Mouse (Mus musculus) CH12.LX (cell line): ENCODE measurements around the gene Ccdc36. TPM values are rescaled to one million over a fixed set of nuclear protein-coding genes. Genes with fewer than 3 reads are reported as not detected.

Experiments used
- DNase-seq: peaks from one replicate; pipeline ENCODE4 v3.0.0-alpha.2; 2013; ENCODE audit errors: extremely low read depth
- H3K27ac ChIP-seq: 2 replicates; pipeline ENCODE4 v1.5.1; 2012; ENCODE audit warnings: low read depth, mild to moderate bottlenecking, control low read depth, moderate library complexity; ENCODE audit not compliant: insufficient read depth
- H3K27me3 ChIP-seq: replicated peaks from 2 replicates; pipeline ENCODE3; 2012; ENCODE audit warnings: inconsistent platforms
- H3K36me3 ChIP-seq, 2 experiments: replicated peaks in 1 of 2; 2 replicates each; pipeline versions ENCODE3 to v1.6.1; 2012; ENCODE audit warnings: inconsistent platforms in 1 of 2, low read length in 1 of 2, mild to moderate bottlenecking in 1 of 2, mixed read lengths in 1 of 2, moderate library complexity in 1 of 2; ENCODE audit not compliant: control insufficient read depth in 1 of 2, insufficient read depth in 1 of 2
- H3K4me1 ChIP-seq, 2 experiments: 2 replicates each; pipeline ENCODE4 v1.6.1; 2012; ENCODE audit warnings: inconsistent platforms in 1 of 2, moderate library complexity in 1 of 2; ENCODE audit not compliant: insufficient read depth in 2 of 2, control insufficient read depth in 1 of 2
- H3K4me2 ChIP-seq: 2 replicates; pipeline ENCODE4 v1.6.1; 2012; ENCODE audit warnings: low read depth, mild to moderate bottlenecking, control low read depth; ENCODE audit not compliant: poor library complexity, insufficient read depth, severe bottlenecking
- H3K4me3 ChIP-seq, 3 experiments: fragments of 150-350 bp in 1 of 3; sonication (generic) in 1 of 3; replicated peaks in 1 of 3; 2 replicates each; pipeline versions ENCODE3 to v1.5.1; 2011 to 2012; ENCODE audit warnings: low read depth in 2 of 3, low read length in 2 of 3, mild to moderate bottlenecking in 2 of 3, moderate library complexity in 2 of 3, control low read depth in 1 of 3, improper control_type of control experiment in 1 of 3, inconsistent platforms in 1 of 3, mixed read lengths in 1 of 3; ENCODE audit not compliant: poor library complexity in 1 of 3
- H3K79me2 ChIP-seq: replicated peaks from 2 replicates; pipeline ENCODE4 v1.6.1; 2012; ENCODE audit warnings: mild to moderate bottlenecking, moderate library complexity; ENCODE audit not compliant: control insufficient read depth, poor library complexity, insufficient read depth, severe bottlenecking; ENCODE audit errors: extremely low read depth
- H3K9ac ChIP-seq: 2 replicates; pipeline ENCODE4 v1.6.1; 2012; ENCODE audit warnings: low read depth, mild to moderate bottlenecking, control low read depth, moderate library complexity; ENCODE audit not compliant: insufficient read depth
- H3K9me3 ChIP-seq: replicated peaks from 2 replicates; pipeline ENCODE3; 2012; ENCODE audit warnings: low read length, inconsistent platforms, mixed read lengths
- E2F4 ChIP-seq: IDR thresholded peaks from 2 replicates; pipeline ENCODE4 v1.6.1; 2011; ENCODE audit warnings: low read depth, low read length, improper control_type of control experiment; ENCODE audit not compliant: insufficient replicate concordance
- ELF1 ChIP-seq: IDR thresholded peaks from 2 replicates; pipeline ENCODE4 v1.6.1; 2014; ENCODE audit warnings: low read depth, mild to moderate bottlenecking, inconsistent platforms, low read length, improper control_type of control experiment
- EP300 ChIP-seq: IDR thresholded peaks from 2 replicates; pipeline ENCODE4 v1.6.1; 2011; ENCODE audit warnings: low read length, improper control_type of control experiment
- ETS1 ChIP-seq: conservative IDR thresholded peaks from 2 replicates; pipeline ENCODE4 v1.6.1; 2012; ENCODE audit warnings: low read depth, mild to moderate bottlenecking, inconsistent platforms, low read length, improper control_type of control experiment, moderate library complexity
- GABPA ChIP-seq: IDR thresholded peaks from 2 replicates; pipeline ENCODE4 v1.6.1; 2012; ENCODE audit warnings: low read depth, low read length, improper control_type of control experiment, inconsistent platforms; ENCODE audit not compliant: insufficient replicate concordance
- JUND ChIP-seq: conservative IDR thresholded peaks from 2 replicates; pipeline ENCODE4 v1.6.1; 2011; ENCODE audit warnings: low read depth, low read length, improper control_type of control experiment
- KAT2A ChIP-seq: IDR thresholded peaks from 2 replicates; pipeline ENCODE4 v1.6.1; 2012; ENCODE audit warnings: low read length, improper control_type of control experiment, inconsistent platforms; ENCODE audit not compliant: insufficient replicate concordance
- MAFK ChIP-seq: IDR thresholded peaks from 2 replicates; pipeline ENCODE4 v1.6.1; 2011; ENCODE audit warnings: low read length, improper control_type of control experiment; ENCODE audit not compliant: insufficient replicate concordance
- MAZ ChIP-seq: IDR thresholded peaks from 2 replicates; pipeline ENCODE4 v1.6.1; 2012; ENCODE audit warnings: low read depth, mild to moderate bottlenecking, inconsistent platforms, low read length, improper control_type of control experiment, moderate library complexity
- MYC ChIP-seq: IDR thresholded peaks from 2 replicates; pipeline ENCODE4 v1.6.1; 2011; ENCODE audit warnings: low read depth, mild to moderate bottlenecking, improper control_type of control experiment, low read length
- NRF1 ChIP-seq: IDR thresholded peaks from 2 replicates; pipeline ENCODE4 v1.6.1; 2014; ENCODE audit warnings: low read depth, mild to moderate bottlenecking, inconsistent platforms, low read length, improper control_type of control experiment, moderate library complexity
- PAX5 ChIP-seq: IDR thresholded peaks from 2 replicates; pipeline ENCODE4 v1.6.1; 2012; ENCODE audit warnings: low read length, inconsistent platforms, mixed read lengths
- RCOR1 ChIP-seq: conservative IDR thresholded peaks from 2 replicates; pipeline ENCODE4 v1.6.1; 2012; ENCODE audit warnings: low read depth, mild to moderate bottlenecking, inconsistent platforms, low read length, improper control_type of control experiment
- TCF12 ChIP-seq: IDR thresholded peaks from 2 replicates; pipeline ENCODE4 v1.6.1; 2014; ENCODE audit warnings: low read depth, mild to moderate bottlenecking, inconsistent platforms, low read length, improper control_type of control experiment
- UBTF ChIP-seq: IDR thresholded peaks from 2 replicates; pipeline ENCODE4 v1.6.1; 2012; ENCODE audit warnings: low read depth, mild to moderate bottlenecking, inconsistent platforms, low read length, improper control_type of control experiment, moderate library complexity
- dilution Hi-C: fragments of 300-500 bp; cut with MboI; formaldehyde crosslinking; loops from 2 replicates; pipeline ENCODE4 v1.14.3; 2020; ENCODE audit warnings: low sequenced_read_pairs; ENCODE audit not compliant: extremely low pct_unique_long_range_greater_than_20kb, extremely low pct_ligation_motif_present
- in situ Hi-C: fragments of 300-500 bp; cut with MboI; formaldehyde crosslinking; loops from 3 replicates; pipeline ENCODE4 v1.14.3; 2019; ENCODE audit warnings: low sequenced_read_pairs, low pct_ligation_motif_present, low pct_unique_long_range_greater_than_20kb, mixed read lengths
- polyA plus RNA-seq: library from polyadenylated mRNA; unstranded; fragments of >175 nt; gene quantifications from 2 replicates; pipeline ENCODE4 v1.2.1, GENCODE M21; 2012; ENCODE audit warnings: low read depth; ENCODE audit not compliant: insufficient read length
- total RNA-seq, 2 experiments: library from RNA; depleted of rRNA; stranded (reverse); fragments of 300-350 nt in 1 of 2; fragments of >200 nt in 1 of 2; gene quantifications; 2 replicates each; pipeline ENCODE4 v1.2.3; 2012 to 2014

Gene Ccdc36
- total and polyA plus RNA-seq, 3 experiments: 0.04 to 0.13 (median 0.13) TPM

DNA sequence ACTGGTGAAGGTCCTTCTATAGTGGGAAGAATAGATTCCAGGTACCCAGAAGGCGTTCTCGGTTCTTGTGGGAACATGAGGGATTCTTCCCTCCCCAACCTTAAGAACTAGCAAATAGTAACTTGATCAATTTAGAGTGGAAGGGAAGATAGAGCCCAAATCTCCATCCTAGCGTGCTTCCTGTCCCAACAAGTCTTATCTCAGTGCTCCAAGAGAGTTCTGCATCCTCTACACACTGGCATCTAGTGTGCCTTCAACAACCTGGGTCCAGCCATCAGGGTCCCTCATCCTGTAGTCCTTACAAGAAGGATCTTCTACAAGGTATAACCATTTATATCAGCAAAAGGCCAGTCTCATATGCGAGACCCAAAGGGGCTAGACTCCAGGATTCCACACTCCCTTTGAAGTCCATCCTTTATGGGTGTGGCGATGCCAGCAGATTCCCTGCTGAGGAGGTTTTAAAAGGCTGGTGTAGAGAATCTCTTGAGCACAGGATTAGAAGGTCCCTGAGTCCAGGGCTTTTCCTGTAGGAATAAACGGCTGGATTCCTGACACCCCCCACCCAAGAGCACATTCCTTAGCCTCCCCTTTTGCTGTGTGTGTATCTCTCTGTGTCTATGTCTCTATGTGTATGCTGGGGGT, 23.4 kb upstream of the Ccdc36 start:
- dilution Hi-C loops: no loop called here
- H3K9ac ChIP-seq: no peak overlapping the region
- in situ Hi-C loops: no loop called here
- H3K79me2 ChIP-seq: no peaks in the 10 kb centered on the region
- peak overlapping the region in 1 of 3 experiments; percentile 55 for H3K4me3 ChIP-seq
- no peak for DNase-seq
- no peak for TF ChIP-seq MYC
- TF ChIP-seq JUND: no peak
- no peak for TF ChIP-seq KAT2A
- no peak for TF ChIP-seq ETS1
- no peak for TF ChIP-seq TCF12
- TF ChIP-seq EP300: no peak
- no peak for TF ChIP-seq ELF1
- H3K27me3 ChIP-seq: peaks cover 9% of the 10 kb centered on the region
- H3K27ac ChIP-seq: no peak overlapping the region
- H3K4me2 ChIP-seq: no peak overlapping the region
- no peaks in the 10 kb centered on the region for H3K36me3 ChIP-seq
- no peaks in the 10 kb centered on the region for H3K9me3 ChIP-seq
- H3K4me1 ChIP-seq: peaks cover 0 to 13% of the 10 kb centered on the region in 2 experiments; a peak in 3 of 4 replicates

DNA sequence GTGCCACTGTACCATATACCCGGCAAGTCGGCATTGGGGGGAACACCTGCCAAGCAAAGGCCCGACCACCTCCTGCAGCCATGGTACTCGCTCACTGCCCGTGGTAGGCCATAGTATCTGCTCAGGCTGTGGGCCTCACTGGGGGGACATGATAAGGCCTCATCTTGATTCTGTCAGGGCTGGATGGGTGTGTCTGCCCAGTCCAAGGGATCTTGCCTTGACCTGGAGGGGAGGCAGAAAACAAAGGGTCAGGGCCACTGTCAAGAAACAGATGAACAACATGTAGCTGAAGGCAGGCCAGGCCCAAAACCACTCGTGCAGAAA, 22.8 kb upstream of the Ccdc36 start:
- Histone ChIP-seq H3K36me3 (no peaks in the 10 kb centered on the region), H3K79me2 (no peaks in the 10 kb centered on the region), H3K4me2 (no peak overlapping the region), H3K9me3 (no peaks in the 10 kb centered on the region), H3K27ac (no peak overlapping the region), H3K4me1 (peaks cover 0 to 13% of the 10 kb centered on the region in 2 experiments; a peak in 3 of 4 replicates), H3K4me3 (no peak overlapping the region), H3K27me3 (peaks cover 9% of the 10 kb centered on the region), H3K9ac (no peak overlapping the region)
- dilution Hi-C loops: no loop called here
- in situ Hi-C loops: no loop called here
- no peak for DNase-seq
- no peak for TF ChIP-seq E2F4
- no peak for TF ChIP-seq PAX5

DNA sequence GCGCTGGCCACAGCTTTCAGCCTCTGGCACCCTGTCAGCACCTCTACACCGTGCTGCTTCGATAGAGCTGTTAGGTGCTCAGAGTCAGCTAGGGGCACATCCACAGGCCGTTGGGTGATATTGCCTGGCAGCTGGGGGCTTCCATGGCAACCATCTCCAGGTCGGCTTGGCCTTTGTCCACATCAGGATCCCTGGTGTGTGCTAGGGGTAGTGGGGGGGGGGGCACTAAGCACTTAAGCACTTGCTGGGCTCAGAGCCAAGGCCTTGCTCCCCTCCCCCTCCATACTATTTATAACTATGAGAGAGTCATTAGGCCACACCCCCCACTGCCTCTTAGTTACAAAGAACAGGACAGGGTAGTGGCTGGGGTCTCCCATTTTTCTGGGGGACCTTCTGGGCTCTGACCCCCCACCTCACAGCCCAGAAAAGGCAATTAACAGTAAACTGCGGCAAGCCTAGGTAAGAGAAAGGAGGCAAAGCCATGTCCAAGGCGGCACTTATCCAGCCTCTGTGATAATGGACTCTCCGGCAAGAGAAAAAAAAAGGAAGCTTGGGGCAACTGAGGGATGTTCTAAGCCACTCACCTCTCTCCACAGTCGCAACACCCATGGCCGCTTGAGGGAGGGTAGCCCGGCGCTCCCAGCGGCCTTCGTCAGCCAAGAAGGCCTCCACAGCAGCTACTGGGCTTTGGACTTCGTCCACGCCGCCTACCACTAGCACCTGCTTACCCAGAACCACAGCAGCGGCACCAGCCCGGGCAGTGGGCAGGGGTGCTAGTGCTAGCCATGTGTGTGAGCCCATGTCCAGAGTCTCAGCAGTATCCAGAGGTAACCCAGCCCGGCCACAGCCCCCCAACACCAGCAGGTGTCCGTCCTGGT, 22.2 kb upstream of the Ccdc36 start:
- no peak for DNase-seq
- Histone ChIP-seq H3K4me1 (peaks cover 0 to 13% of the 10 kb centered on the region in 2 experiments; a peak in 3 of 4 replicates), H3K9ac (no peak overlapping the region), H3K4me2 (no peak overlapping the region), H3K27ac (no peak overlapping the region), H3K79me2 (no peaks in the 10 kb centered on the region)
- in situ Hi-C loops: no loop called here
- no peak for TF ChIP-seq EP300
- TF ChIP-seq MAFK: no peak
- no peak for TF ChIP-seq GABPA
- TF ChIP-seq RCOR1: no peak
- no peak for TF ChIP-seq MAZ
- no peak for TF ChIP-seq NRF1
- no peak for TF ChIP-seq UBTF
- no peak for TF ChIP-seq PAX5
- TF ChIP-seq, all 38 proteins: peak for 0
- no peaks in the 10 kb centered on the region for H3K9me3 ChIP-seq
- H3K4me3 ChIP-seq: no peak overlapping the region
- peaks cover 9% of the 10 kb centered on the region for H3K27me3 ChIP-seq
- dilution Hi-C loops: no loop called here
- H3K36me3 ChIP-seq: no peaks in the 10 kb centered on the region
